Mouse (Mus musculus) erythroblast, embryonic 14.5 days (primary cell): ENCODE results near the gene Axl. TPM values are rescaled to one million over a fixed set of nuclear protein-coding genes. Genes with fewer than 3 reads are reported as not detected.

ENCODE experiments used
- H3K27me3 ChIP-seq: 2 replicates; pipeline ENCODE4 v1.6.1; 2012; ENCODE audit warnings: inconsistent platforms; ENCODE audit not compliant: control insufficient read depth
- H3K36me3 ChIP-seq: 2 replicates; pipeline ENCODE4 v1.6.1; 2012; ENCODE audit warnings: mild to moderate bottlenecking, inconsistent platforms; ENCODE audit not compliant: control insufficient read depth
- H3K4me1 ChIP-seq: 2 replicates; pipeline ENCODE4 v1.6.1; 2012; ENCODE audit warnings: inconsistent platforms; ENCODE audit not compliant: control insufficient read depth
- H3K4me3 ChIP-seq: replicated peaks from 2 replicates; pipeline ENCODE3; 2012; ENCODE audit warnings: moderate library complexity, mild to moderate bottlenecking, inconsistent platforms
- H3K9me3 ChIP-seq: 2 replicates; pipeline ENCODE4 v1.6.1; 2012; ENCODE audit warnings: low read length, inconsistent platforms, mixed read lengths; ENCODE audit not compliant: control insufficient read depth
- GATA1 ChIP-seq: IDR thresholded peaks from 2 replicates; pipeline ENCODE4 v1.6.1; 2012; ENCODE audit warnings: low read length, inconsistent platforms, mixed read lengths
- TAL1 ChIP-seq: IDR thresholded peaks from 3 replicates; pipeline ENCODE4 v1.6.1; 2012; ENCODE audit warnings: low read length, inconsistent platforms, mixed read lengths
- polyA plus RNA-seq: library from polyadenylated mRNA; stranded (reverse); fragments of >175 nt; gene quantifications from 2 replicates; pipeline ENCODE4 v1.2.3, GENCODE M21; 2012

Axl gene
- polyA plus RNA-seq, 1 experiment: 0.26 TPM

DNA sequence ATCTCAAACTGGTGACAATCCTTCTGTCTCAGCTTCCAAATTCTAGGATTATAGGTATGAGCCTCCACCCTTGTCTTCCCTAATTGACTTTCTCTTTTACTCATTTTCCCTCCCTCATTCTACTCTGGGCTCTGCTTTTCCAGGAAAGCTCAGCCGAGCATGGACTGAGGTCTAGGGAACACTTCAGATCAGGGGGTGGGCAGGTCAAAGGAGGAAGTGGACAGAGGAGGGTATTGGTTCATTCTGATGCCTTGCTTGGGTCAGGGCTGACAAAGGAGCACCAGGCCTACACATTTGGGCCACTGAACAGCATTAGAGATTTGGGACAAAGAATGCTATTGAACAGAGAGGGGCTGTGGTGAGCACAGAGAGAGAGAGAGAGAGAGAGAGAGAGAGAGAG lies 3.7 kb downstream of the Axl start:
- Histone ChIP-seq H3K9me3 (no peaks in the 10 kb centered on the region), H3K4me3 (no peak overlapping the region), H3K4me1 (peaks cover 17% of the 10 kb centered on the region), H3K27me3 (peaks cover 10% of the 10 kb centered on the region), H3K36me3 (no peaks in the 10 kb centered on the region)
- TF ChIP-seq TAL1 (no peak), GATA1 (no peak)

DNA sequence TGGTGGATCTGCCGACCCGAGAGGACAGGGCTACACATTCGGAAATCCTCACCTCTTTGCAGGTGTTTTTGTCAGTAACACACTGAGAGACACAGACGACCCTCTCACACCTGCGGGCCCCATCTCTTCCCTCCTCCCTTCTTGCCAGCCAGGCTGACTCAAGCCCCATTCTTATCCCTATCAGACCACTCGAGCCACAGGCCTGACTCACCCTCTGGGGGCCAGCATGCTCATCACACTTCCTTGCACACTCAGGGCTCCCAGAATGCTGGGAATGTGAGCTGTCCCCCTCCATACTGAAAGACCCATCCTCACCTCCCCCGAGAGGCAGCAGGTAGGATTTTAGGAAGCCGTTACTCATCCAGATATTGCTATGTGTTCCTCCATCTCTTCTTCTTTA lies 4.8 kb downstream of the Axl start:
- Histone ChIP-seq H3K36me3 (no peaks in the 10 kb centered on the region), H3K4me1 (peaks cover 17% of the 10 kb centered on the region), H3K4me3 (no peak overlapping the region), H3K27me3 (peaks cover 10% of the 10 kb centered on the region), H3K9me3 (no peaks in the 10 kb centered on the region)
- no peak for TF ChIP-seq GATA1
- no peak for TF ChIP-seq TAL1

DNA sequence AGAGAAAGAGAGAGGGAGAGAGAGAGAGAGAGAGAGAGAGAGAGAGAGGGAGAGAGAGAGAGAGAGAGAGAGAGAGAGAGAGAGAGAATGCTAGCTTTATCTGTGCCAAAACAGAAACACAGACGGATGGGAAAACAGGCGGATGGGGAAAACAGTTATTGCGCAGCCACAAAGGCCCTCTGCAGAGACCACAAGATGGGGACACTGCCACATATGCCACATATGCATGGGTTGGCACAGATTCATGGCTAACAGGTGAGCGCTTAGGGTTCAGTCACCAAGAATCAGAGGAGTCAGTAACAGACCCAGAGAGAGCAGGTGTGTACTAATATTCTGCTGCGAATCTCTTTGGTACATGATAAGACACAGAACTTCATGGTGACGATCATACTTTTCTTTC lies 5.8 kb downstream of the Axl start:
- no peak overlapping the region for H3K4me3 ChIP-seq
- H3K4me1 ChIP-seq: peaks cover 17% of the 10 kb centered on the region
- TF ChIP-seq GATA1 (no peak), TAL1 (no peak)
- peaks cover 6% of the 10 kb centered on the region for H3K27me3 ChIP-seq
- H3K9me3 ChIP-seq: no peaks in the 10 kb centered on the region
- no peaks in the 10 kb centered on the region for H3K36me3 ChIP-seq

DNA sequence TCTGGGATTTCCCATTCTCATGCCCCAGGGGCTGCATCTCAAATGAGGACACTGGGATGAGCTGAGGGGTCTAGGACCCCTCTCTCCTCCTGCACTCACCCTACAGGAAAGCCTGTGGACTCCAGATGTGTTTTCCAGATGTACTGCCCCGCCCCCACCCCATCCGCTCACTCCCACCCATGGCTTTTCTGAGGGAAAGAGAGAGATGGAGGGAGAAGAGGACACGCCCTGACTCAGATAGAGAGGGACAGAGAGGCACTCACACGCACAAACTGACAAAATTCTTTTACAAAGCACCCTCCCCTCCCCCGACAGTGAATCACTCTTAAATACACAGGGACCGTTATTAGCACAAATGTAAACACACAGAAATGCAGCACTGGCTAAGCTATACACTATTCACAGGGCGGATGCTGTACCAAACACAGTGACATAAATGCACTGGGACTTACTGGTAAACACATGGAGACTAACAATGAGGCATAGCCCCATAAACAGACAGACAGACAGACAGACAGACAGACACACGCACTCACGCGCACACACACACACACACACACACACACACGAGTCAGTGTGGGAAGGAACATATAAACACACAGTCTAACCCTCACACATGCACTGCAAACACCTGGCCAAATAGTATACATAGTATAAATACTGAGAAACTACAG lies 6.4 kb downstream of the Axl start:
- H3K27me3 ChIP-seq: peaks cover 1% of the 10 kb centered on the region
- H3K36me3 ChIP-seq: no peaks in the 10 kb centered on the region
- H3K9me3 ChIP-seq: no peaks in the 10 kb centered on the region
- TF ChIP-seq TAL1: no peak
- TF ChIP-seq GATA1: no peak
- H3K4me1 ChIP-seq: peaks cover 17% of the 10 kb centered on the region
- H3K4me3 ChIP-seq: no peak overlapping the region

DNA sequence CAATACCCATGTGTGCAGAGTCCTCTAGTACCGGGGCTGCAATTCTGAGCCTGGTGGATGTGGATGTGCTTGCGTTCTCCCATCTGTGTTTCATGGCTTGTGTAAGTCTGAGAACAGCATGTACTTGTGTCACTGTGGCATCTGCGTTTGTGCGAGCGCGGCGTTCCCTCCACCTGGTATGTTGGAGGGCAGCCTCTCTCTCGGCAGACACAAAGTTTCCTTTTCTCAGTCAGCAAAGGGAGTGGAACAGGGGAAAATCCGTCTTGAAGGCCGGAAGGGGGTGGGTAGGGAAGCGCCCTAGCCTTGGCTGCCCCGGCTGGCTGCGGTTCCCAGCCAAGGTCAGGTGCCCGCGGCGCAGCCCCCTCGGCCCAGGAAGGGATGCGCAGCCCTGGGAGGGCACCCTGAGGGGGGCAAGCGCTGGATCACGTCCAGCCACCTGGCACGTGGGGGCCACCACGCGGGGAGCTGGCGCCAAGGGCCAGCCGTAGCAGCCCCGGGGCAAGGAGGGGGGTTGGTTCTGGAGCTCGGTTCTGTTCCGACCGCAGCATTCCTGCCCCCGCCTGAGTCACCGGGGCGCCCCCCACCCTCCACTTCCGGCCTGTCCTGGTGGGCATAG lies 7.1 kb downstream of the Axl start:
- no peaks in the 10 kb centered on the region for H3K36me3 ChIP-seq
- no peaks in the 10 kb centered on the region for H3K27me3 ChIP-seq
- H3K9me3 ChIP-seq: no peaks in the 10 kb centered on the region
- TF ChIP-seq GATA1 (no peak), TAL1 (no peak)
- H3K4me1 ChIP-seq: peaks cover 17% of the 10 kb centered on the region
- peak overlapping the region; percentile 24 for H3K4me3 ChIP-seq

DNA sequence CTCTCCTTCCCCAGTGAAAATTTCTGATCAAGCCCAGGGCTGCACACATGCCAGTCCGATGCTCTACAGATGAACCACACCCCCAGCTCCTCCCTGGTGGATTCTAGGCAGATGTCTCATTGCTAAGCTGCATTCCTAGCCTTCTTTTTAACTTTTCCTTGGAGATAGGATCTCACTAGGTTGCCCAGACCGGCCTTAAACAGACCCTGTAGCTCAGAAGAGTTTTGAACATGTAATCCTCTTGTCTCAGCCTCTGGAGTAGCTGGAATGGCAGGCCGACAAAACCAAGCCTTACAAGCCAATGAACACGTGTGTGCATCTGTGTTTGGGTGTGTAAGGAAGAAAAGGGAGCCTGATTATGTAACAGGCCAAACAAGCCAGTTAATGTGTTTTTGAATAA lies 7.8 kb downstream of the Axl start:
- H3K9me3 ChIP-seq: no peaks in the 10 kb centered on the region
- no peaks in the 10 kb centered on the region for H3K27me3 ChIP-seq

DNA sequence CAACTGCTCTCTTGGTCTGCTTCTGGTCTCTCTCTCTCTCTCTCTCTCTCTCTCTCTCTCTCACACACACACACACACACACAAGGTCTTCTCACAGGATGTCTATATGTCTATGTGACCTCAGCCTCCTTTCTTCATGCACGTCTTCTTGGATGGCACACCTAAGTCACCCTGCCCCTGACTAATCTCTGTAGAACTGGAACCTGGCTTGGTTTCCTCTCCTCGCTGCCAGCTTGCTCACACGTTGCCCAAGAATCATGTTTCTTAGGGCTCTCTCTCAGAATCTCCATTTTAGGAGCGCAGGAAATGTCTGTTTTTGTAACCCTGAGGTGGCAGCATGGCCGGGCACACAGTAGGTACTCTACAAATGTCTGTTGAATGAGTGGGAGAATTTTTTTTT lies 8.5 kb downstream of the Axl start:
- Histone ChIP-seq H3K4me1 (peaks cover 17% of the 10 kb centered on the region), H3K4me3 (no peak overlapping the region), H3K27me3 (no peaks in the 10 kb centered on the region), H3K36me3 (no peaks in the 10 kb centered on the region), H3K9me3 (no peaks in the 10 kb centered on the region)
- no peak for TF ChIP-seq GATA1
- TF ChIP-seq TAL1: no peak

More for the DNA sequence above, 7.8 kb downstream of the Axl start:
- peaks cover 17% of the 10 kb centered on the region for H3K4me1 ChIP-seq
- no peak overlapping the region for H3K4me3 ChIP-seq
- H3K36me3 ChIP-seq: no peaks in the 10 kb centered on the region
- TF ChIP-seq GATA1: no peak
- no peak for TF ChIP-seq TAL1

DNA sequence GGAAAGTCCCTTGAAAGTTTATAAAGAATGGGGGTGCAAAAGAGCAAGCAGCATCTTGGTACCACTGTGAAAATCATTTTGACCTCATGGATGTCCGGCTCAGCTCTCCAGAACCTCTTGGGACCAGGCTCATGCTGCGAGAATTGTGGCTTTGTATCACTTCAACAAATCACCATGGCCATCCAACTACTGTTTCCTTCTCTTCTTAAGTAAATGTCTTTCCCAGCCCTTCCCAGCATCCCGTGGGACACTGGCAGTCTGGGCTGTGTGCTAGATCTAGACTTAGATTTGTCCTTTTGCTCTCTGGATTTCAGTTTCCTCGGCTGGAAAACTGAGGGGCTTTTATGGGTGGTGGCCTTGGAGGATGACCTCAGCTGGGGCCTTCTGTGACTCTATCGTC lies 20.3 kb downstream of the Axl start:
- Histone ChIP-seq H3K9me3 (no peaks in the 10 kb centered on the region), H3K36me3 (no peaks in the 10 kb centered on the region), H3K4me3 (no peak overlapping the region), H3K27me3 (no peaks in the 10 kb centered on the region), H3K4me1 (no peaks in the 10 kb centered on the region)
- TF ChIP-seq TAL1: no peak
- TF ChIP-seq GATA1: no peak

DNA sequence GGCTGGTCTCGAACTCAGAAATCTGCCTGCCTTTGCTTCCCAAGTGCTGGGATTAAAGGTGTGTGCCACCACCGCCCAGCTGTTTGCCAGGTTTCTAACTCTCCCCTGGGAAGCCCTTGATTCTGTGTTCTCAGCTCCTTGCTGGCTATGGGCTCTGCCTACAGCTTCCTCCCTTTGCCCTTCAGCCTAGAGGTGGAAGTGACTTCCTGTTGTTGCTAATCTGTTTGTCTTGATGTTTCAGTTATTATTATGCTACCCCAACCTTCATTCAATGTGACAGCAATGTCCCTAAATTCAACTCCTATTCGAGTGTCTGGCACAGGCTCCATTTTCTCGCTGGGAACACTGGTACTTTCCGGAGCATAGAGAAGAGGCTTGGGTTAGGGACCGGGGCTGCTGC lies 22.4 kb downstream of the Axl start:
- no peaks in the 10 kb centered on the region for H3K9me3 ChIP-seq
- no peak overlapping the region for H3K4me3 ChIP-seq
- no peak for TF ChIP-seq TAL1
- TF ChIP-seq GATA1: no peak
- H3K4me1 ChIP-seq: no peaks in the 10 kb centered on the region
- H3K27me3 ChIP-seq: no peaks in the 10 kb centered on the region
- no peaks in the 10 kb centered on the region for H3K36me3 ChIP-seq
